Mouse (Mus musculus) kidney, postnatal 0 days (tissue): ENCODE results near the gene Dcun1d2. TPM values are rescaled to one million over a fixed set of nuclear protein-coding genes. Genes with fewer than 3 reads are reported as not detected.

Experiments
- ATAC-seq: fragments of 200-750 bp; cut with Nextera tagmentation; replicated peaks from 2 replicates; pipeline ENCODE4 v1.8.0; 2017; ENCODE audit warnings: low read depth, moderate number of reproducible peaks, moderate TSS enrichment, moderate library complexity; ENCODE audit not compliant: low FRiP score
- DNase-seq: peaks from one replicate; pipeline ENCODE4 v3.0.0-alpha.2; 2016; ENCODE audit warnings: low spot score
- H3K27ac ChIP-seq: fragments of 300-500 bp; sonication (generic); 2 replicates; pipeline ENCODE4 v1.5.1; 2014; ENCODE audit warnings: mild to moderate bottlenecking
- H3K27me3 ChIP-seq: fragments of 300-500 bp; sonication (generic); 2 replicates; pipeline ENCODE4 v1.6.1; 2014; ENCODE audit warnings: low read length, mixed read lengths; ENCODE audit not compliant: insufficient read depth
- H3K36me3 ChIP-seq: fragments of 300-500 bp; sonication (generic); 2 replicates; pipeline ENCODE4 v1.6.1; 2014; ENCODE audit warnings: low read length, mixed read lengths; ENCODE audit not compliant: insufficient read depth
- H3K4me1 ChIP-seq: fragments of 300-500 bp; sonication (generic); replicated peaks from 2 replicates; pipeline ENCODE4 v1.6.1; 2014; ENCODE audit warnings: antibody characterized with exemption, low read length, mixed read lengths; ENCODE audit not compliant: insufficient read depth
- H3K4me2 ChIP-seq: fragments of 300-500 bp; sonication (generic); 2 replicates; pipeline ENCODE4 v1.6.1; 2014; ENCODE audit warnings: mild to moderate bottlenecking, low read length, moderate library complexity, mixed read lengths
- H3K4me3 ChIP-seq: fragments of 300-500 bp; sonication (generic); replicated peaks from 2 replicates; pipeline ENCODE4 v1.5.1; 2014; ENCODE audit warnings: low read depth, low read length
- H3K9ac ChIP-seq: fragments of 300-500 bp; sonication (generic); 2 replicates; pipeline ENCODE4 v1.6.1; 2014; ENCODE audit warnings: low read depth, low read length
- H3K9me3 ChIP-seq: fragments of 300-500 bp; sonication (generic); replicated peaks from 2 replicates; pipeline ENCODE4 v1.6.1; 2016; ENCODE audit warnings: low read length, inconsistent platforms, mixed read lengths
- CTCF ChIP-seq: IDR thresholded peaks from 2 replicates; pipeline ENCODE4 v1.5.1; 2016; ENCODE audit warnings: antibody characterized with exemption, low read depth, mild to moderate bottlenecking, moderate library complexity
- WGBS: fragments of 180-500 bp; shearing (Covaris S2); extraction: QIAGEN DNeasy Blood & Tissue Kit; methylation state at CpG from one replicate; pipeline ENCODE4 v1.1.7; 2014; 5-methylcytosine and 5-hydroxymethylcytosine counted together
- polyA plus RNA-seq: library from polyadenylated mRNA; unstranded; fragments of >200 nt; fragmentation: Nextera tagmentation; extraction: Ambion mirVana; gene quantifications from 2 replicates; pipeline ENCODE4 v1.2.1, GENCODE M21; 2015

Dcun1d2 gene
- polyA plus RNA-seq, 1 experiment from 2014 or later, result 17.3 TPM

DNA sequence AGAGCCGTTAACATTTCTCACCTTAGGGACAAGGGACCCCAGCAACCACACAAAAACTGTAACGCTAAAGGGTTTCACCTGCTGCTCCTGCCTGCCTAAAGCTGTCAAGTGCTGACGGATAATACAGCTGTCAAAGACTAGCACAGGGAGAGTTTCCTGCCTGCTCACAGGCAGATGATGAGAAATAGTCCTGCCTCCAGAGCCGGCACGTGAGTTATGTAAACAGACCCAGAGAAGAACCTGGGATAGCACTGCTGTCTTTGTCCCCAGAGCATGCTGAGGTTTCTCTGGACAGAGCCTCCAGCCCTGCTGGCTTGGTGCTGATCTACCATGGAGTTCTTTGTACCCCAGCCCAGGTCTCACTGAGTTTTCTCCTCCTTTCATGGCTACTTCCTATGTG, 70.8 kb downstream of the Dcun1d2 start:
- Histone ChIP-seq H3K27ac (no peak overlapping the region), H3K9ac (no peak overlapping the region), H3K27me3 (no peaks in the 10 kb centered on the region), H3K9me3 (no peaks in the 10 kb centered on the region), H3K4me1 (peaks cover 9% of the 10 kb centered on the region; the same call in 1 of the 2 replicates), H3K4me3 (no peak overlapping the region), H3K36me3 (no peaks in the 10 kb centered on the region), H3K4me2 (no peak overlapping the region)
- no peak for DNase-seq
- WGBS, result 22% methylated on average over 5 of the region's 5 CpGs
- no peak for TF ChIP-seq CTCF
- ATAC-seq, result no peak

GRCm38 (mm10) chr8:13216386-13216785, 71.5 kb downstream of the Dcun1d2 start:
- TF ChIP-seq CTCF, result no peak
- no peak for ATAC-seq
- H3K4me3 ChIP-seq, result no peak overlapping the region
- no peaks in the 10 kb centered on the region for H3K36me3 ChIP-seq
- no peaks in the 10 kb centered on the region for H3K9me3 ChIP-seq
- H3K27me3 ChIP-seq, result no peaks in the 10 kb centered on the region
- H3K4me2 ChIP-seq, result no peak overlapping the region
- no peak overlapping the region for H3K9ac ChIP-seq
- 64% methylated on average over 8 of the region's 8 CpGs for WGBS
- H3K27ac ChIP-seq, result no peak overlapping the region
- H3K4me1 ChIP-seq, result peaks cover 9% of the 10 kb centered on the region; the same call in 1 of the 2 replicates
- DNase-seq, result no peak

DNA sequence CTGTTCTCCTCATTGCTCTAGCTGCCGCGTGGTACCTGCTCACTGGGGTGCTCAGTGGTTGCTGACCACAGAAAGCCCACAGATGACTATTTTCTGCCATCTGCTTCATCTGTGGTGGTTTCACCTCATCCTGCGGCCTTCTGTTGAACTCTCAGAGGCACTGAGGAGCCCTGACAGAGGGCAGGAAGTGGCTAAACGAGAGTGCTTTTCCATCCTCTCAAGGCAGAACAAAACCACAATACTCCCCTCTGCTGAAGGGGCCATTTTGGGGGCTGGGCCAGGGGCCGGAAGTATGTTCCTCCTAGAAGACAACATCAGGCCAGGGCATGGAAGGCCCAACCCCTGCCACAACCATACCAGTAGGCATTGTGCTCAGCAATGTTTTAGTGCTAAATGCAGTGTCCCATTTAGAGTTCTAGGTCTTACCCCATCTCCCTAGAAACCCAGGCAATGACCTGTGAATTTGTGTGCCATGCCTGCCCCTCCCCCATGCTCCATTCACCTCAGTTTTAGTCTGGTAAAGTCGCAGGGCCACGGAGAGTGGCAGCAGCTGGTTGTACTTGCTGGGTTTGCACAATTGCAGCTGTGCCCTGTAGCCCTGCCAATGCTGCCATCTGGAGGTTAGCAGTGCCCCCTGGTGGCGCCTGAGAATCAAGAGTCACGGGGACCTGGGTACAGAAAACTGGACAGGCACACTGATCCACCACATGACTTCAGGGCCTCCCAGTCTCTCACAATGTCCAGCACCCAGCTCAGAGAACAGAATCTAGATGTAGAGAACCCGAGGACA, 74.3 kb downstream of the Dcun1d2 start:
- no peak overlapping the region for H3K9ac ChIP-seq

DNA sequence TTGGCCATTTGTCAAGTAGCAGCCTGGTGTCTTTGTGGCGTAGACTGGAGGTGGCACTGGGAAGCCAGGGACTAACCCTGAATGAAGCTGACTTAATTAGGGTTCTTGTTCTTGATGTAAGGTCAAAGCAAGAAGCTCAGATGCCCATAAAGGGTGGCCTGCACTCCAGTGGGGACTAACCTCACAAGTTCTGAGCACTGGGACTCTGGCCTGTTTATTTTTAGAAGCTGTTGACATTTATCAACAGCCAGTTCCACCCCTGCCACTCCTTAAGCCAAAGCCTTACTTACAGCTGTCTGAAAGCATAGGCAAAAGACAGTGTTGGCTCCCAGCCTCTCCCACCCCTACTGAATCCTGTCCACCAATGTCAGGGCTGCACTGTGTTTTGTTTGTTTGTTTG, 78.2 kb downstream of the Dcun1d2 start:
- H3K9me3 ChIP-seq, result no peaks in the 10 kb centered on the region
- no peak overlapping the region for H3K4me2 ChIP-seq
- WGBS, result 59% methylated on average over 1 of the region's 1 CpGs
- ATAC-seq, result no peak
- DNase-seq, result no peak
- no peaks in the 10 kb centered on the region for H3K36me3 ChIP-seq
- H3K9ac ChIP-seq, result no peak overlapping the region
- no peak overlapping the region for H3K4me3 ChIP-seq
- no peaks in the 10 kb centered on the region for H3K27me3 ChIP-seq
- H3K4me1 ChIP-seq, result peaks cover 9% of the 10 kb centered on the region; the same call in 1 of the 2 replicates
- TF ChIP-seq CTCF, result no peak
- H3K27ac ChIP-seq, result no peak overlapping the region

More for the DNA sequence above, 74.3 kb downstream of the Dcun1d2 start:
- H3K4me2 ChIP-seq, result peak overlapping the region; percentile 39; the same call in 1 of the 2 replicates
- H3K9me3 ChIP-seq, result no peaks in the 10 kb centered on the region
- H3K4me3 ChIP-seq, result no peak overlapping the region
- H3K27me3 ChIP-seq, result no peaks in the 10 kb centered on the region
- DNase-seq, result peak; percentile 86
- peak; percentile 91 for TF ChIP-seq CTCF
- 19% methylated on average over 10 of the region's 10 CpGs for WGBS
- H3K36me3 ChIP-seq, result no peaks in the 10 kb centered on the region
- peak; percentile 82 for ATAC-seq
- peak overlapping the region; percentile 50; the same call in 1 of the 2 replicates for H3K27ac ChIP-seq
- peaks cover 9% of the 10 kb centered on the region; the same call in 1 of the 2 replicates for H3K4me1 ChIP-seq

DNA sequence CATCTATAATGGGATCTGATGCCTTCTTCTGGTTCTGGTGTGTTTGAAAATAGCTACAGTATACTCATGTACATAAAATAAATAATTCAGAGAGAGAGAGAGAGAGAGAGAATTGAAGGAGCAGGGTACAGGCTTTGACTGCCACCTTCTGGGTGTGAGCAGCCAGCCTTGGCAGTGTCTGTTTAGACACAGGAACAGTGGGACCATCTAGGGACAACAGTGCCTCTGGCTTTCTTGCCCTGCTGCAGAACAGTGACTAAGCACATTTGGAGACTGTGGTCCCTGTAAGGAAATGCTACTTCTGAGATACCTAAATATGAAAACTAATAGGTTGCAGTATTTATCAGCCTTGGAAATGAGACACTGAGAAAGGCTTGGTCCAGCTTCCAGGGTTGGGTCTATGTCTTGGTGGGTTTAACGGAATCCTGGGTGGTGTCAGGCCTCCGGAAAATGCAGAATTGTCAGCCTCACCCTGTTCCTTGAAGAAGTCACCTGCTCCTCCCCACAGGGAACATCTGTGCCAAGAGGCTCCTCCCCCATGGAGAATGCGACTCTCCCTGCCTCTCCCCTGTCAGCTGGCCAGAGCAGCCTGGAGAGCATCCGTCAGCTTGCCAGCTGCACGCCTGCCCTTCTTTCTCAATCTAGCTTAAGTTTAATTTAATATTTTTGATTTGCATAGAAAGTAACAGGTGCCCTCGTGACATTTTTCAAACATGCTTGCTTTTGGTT, 79.1 kb downstream of the Dcun1d2 start:
- no peak overlapping the region for H3K4me3 ChIP-seq
- 33% methylated on average over 6 of the region's 6 CpGs for WGBS
- no peaks in the 10 kb centered on the region for H3K27me3 ChIP-seq
- TF ChIP-seq CTCF, result peak; percentile 44; the same call in 1 of the 2 replicates
- no peaks in the 10 kb centered on the region for H3K36me3 ChIP-seq
- H3K9me3 ChIP-seq, result no peaks in the 10 kb centered on the region
- DNase-seq (no peak), ATAC-seq (no peak)
- no peak overlapping the region for H3K27ac ChIP-seq
- H3K4me2 ChIP-seq, result no peak overlapping the region
- no peak overlapping the region for H3K9ac ChIP-seq
- H3K4me1 ChIP-seq, result peaks cover 8% of the 10 kb centered on the region; the same call in 1 of the 2 replicates

- no peak overlapping the region for H3K4me3 ChIP-seq
- H3K27me3 ChIP-seq, result no peaks in the 10 kb centered on the region
- no peaks in the 10 kb centered on the region for H3K36me3 ChIP-seq
- H3K9me3 ChIP-seq, result no peaks in the 10 kb centered on the region
- no peak overlapping the region for H3K9ac ChIP-seq
- DNase-seq, result no peak
- 35% methylated on average over 5 of the region's 5 CpGs for WGBS
- ATAC-seq, result no peak
- no peaks in the 10 kb centered on the region for H3K4me1 ChIP-seq
- no peak overlapping the region for H3K27ac ChIP-seq
- H3K4me2 ChIP-seq, result no peak overlapping the region
- no peak for TF ChIP-seq CTCF
Observed at GRCm38 (mm10) chr8:13206290-13206689, 81.6 kb downstream of the Dcun1d2 start.

Other genes starting within 250 kb of the Dcun1d2 start
- gene Proz, start 227.2 kb downstream of the Dcun1d2 start, polyA plus RNA-seq, result 1.4 and 1.7 TPM in 2 replicates
- 26.4 and 27.9 TPM in 2 replicates for gene Pcid2, start 182.7 kb downstream of the Dcun1d2 start, polyA plus RNA-seq
- gene Cul4a, start 182.5 kb downstream of the Dcun1d2 start, polyA plus RNA-seq, result 80.4 and 85.0 TPM in 2 replicates
- 447 and 473 TPM in 2 replicates for gene Lamp1, start 129.0 kb downstream of the Dcun1d2 start, polyA plus RNA-seq
- 25.6 and 26.8 TPM in 2 replicates for gene Grtp1, start 87.5 kb downstream of the Dcun1d2 start, polyA plus RNA-seq
- gene Adprhl1, start 34.0 kb downstream of the Dcun1d2 start, polyA plus RNA-seq, result not detected in 2 replicates
- gene Tmco3, start 59 bp upstream of the Dcun1d2 start, polyA plus RNA-seq, result 31.3 and 33.2 TPM in 2 replicates
- 107 and 127 TPM in 2 replicates for gene Tfdp1, start 50.6 kb upstream of the Dcun1d2 start, polyA plus RNA-seq
- 0.08 TPM in 1 of 2 replicates, not detected in the other for gene Atp4b, start 108.7 kb upstream of the Dcun1d2 start, polyA plus RNA-seq
- 0.01 TPM in 1 of 2 replicates, not detected in the other for gene Grk1, start 117.0 kb upstream of the Dcun1d2 start, polyA plus RNA-seq
- gene Tmem255b, start 147.1 kb upstream of the Dcun1d2 start, polyA plus RNA-seq, result 1.1 and 1.5 TPM in 2 replicates
- 153 and 166 TPM in 2 replicates for gene Gas6, start 206.4 kb upstream of the Dcun1d2 start, polyA plus RNA-seq